Mouse (Mus musculus): ENCODE data around the gene Tspan3. TPM values are rescaled to one million over a fixed set of nuclear protein-coding genes. Genes with fewer than 3 reads are reported as not detected.

The Tspan3 gene
- polyA plus RNA-seq, 1 experiment = 146 TPM

DNA sequence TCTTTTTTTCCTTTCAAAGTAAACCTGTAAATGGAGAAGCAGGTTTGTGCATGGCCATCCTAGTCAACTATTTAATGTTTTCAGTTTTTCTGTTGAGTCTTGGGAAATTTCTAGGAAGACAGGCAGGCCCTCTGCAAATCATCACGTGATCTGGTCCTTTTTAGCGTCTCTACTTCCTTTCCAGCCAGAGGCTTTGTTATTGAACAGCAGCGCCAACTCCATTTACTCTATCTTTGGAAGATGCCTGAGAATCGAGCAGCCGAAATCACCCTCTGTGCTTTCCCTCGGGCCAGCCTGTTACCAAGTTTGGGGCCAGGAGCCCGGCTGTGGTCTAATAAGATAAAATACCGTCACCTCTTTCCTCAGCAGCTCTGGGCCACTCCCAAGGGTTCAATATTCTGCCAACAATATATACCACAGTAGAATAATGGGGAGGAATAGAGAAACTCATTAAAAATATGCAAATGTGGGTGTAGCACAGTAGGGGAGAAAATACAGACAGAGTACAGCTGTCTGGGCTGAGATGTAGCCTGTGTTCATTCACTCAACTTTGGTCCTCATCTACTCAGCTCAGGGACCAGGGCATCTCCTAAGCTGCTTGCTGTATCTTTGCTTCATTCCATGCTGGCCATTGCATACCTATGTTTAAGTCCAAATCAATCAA lies 15.0 kb upstream of the Tspan3 start:
- no peak overlapping the region for H3K4me3 ChIP-seq (ENCODE audit: control insufficient read depth, insufficient read depth, low read length)
- TF ChIP-seq CTCF (IDR thresholded peaks at IDR 0.05; ENCODE audit: borderline replicate concordance, control insufficient read depth, extremely low read depth, insufficient read depth, low read length, poor library complexity) = no peak
- TF ChIP-seq POLR2A (IDR thresholded peaks at IDR 0.05; ENCODE audit: control insufficient read depth, extremely low read depth, insufficient read depth, low read length, poor library complexity) = no peak
- H3K36me3 ChIP-seq (ENCODE audit: control insufficient read depth, insufficient read depth, low read length) = no peaks in the 10 kb centered on the region
- no peaks in the 10 kb centered on the region for H3K27me3 ChIP-seq (ENCODE audit: control insufficient read depth, insufficient read depth, low read length)
- peaks cover 15% of the 10 kb centered on the region for H3K4me1 ChIP-seq (replicated peaks; ENCODE audit: control insufficient read depth, insufficient read depth, low read length)
- H3K27ac ChIP-seq (ENCODE audit: control insufficient read depth, insufficient read depth, low read length) = no peak overlapping the region
- 75% methylated on average over 8 of the region's 8 CpGs for WGBS
- no peak for DNase-seq

DNA sequence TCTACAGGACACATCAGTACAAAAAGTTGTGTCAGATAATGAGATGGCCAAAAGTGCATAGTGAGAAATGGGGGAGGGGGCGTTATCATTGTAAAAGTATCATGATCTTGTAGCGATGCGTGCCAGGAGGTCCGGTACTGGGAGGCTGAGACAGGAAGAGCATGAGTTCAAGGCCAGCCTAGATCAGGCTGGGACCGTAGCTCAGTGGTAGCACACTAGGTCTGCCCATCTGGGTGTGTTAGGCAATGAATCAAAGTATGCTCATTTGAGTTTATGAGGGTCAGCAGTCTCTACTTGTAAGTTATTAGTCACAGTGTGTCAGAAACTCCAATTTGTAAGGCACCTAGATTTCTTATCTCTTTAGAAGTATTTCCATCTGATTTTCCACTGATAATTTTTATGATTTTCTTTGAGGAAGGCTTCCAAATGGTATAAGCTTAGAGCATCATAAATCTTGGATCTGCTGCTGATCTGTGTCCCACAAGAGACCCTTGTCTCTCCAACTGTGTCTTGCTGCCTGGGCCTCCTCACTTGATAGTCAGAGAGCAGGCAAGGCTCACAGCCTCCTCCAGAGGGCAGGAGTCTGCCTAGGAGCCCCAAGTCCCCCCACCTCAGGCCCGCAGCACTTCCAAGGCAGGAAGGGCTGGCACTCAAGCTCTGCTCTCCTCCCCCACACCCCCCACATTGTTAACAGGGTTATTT lies 14.3 kb upstream of the Tspan3 start:
- no peak overlapping the region for H3K27ac ChIP-seq (ENCODE audit: control insufficient read depth, insufficient read depth, low read length)
- DNase-seq = peak; percentile 60
- no peaks in the 10 kb centered on the region for H3K36me3 ChIP-seq (ENCODE audit: control insufficient read depth, insufficient read depth, low read length)
- H3K4me3 ChIP-seq (ENCODE audit: control insufficient read depth, insufficient read depth, low read length) = no peak overlapping the region
- 84% methylated on average over 6 of the region's 6 CpGs for WGBS
- TF ChIP-seq CTCF (IDR thresholded peaks at IDR 0.05; ENCODE audit: borderline replicate concordance, control insufficient read depth, extremely low read depth, insufficient read depth, low read length, poor library complexity) (peak; percentile 63; the same call in 1 of the 2 replicates), POLR2A (IDR thresholded peaks at IDR 0.05; ENCODE audit: control insufficient read depth, extremely low read depth, insufficient read depth, low read length, poor library complexity) (no peak)
- no peaks in the 10 kb centered on the region for H3K27me3 ChIP-seq (ENCODE audit: control insufficient read depth, insufficient read depth, low read length)
- H3K4me1 ChIP-seq (replicated peaks; ENCODE audit: control insufficient read depth, insufficient read depth, low read length) = peaks cover 15% of the 10 kb centered on the region

DNA sequence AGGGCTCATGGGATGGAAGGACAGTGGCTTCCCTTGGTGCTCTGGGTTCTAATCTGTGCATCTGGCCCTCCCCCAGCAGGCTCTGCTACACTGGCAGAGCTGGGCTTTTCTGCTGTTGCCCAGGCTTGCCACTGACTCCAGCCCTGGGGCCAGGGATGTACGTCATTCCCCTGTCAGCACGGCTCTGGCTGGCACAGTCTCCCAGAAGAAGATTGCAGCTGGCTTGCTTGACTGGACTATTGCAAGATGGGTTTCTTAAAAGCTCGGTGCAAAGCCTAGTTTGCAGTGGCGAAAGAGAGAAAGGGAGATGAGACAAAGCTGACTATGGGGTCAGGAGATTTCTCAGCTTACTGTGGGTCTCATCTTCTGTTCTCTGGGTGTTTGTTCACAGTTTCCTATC lies 12.1 kb upstream of the Tspan3 start:
- no peaks in the 10 kb centered on the region for H3K27me3 ChIP-seq (ENCODE audit: control insufficient read depth, insufficient read depth, low read length)
- H3K4me1 ChIP-seq (replicated peaks; ENCODE audit: control insufficient read depth, insufficient read depth, low read length) = peaks cover 15% of the 10 kb centered on the region
- H3K27ac ChIP-seq (ENCODE audit: control insufficient read depth, insufficient read depth, low read length) = peak overlapping the region; percentile 55; the same call in 1 of the 2 replicates
- 95% methylated on average over 4 of the region's 4 CpGs for WGBS
- TF ChIP-seq POLR2A (IDR thresholded peaks at IDR 0.05; ENCODE audit: control insufficient read depth, extremely low read depth, insufficient read depth, low read length, poor library complexity) (no peak), CTCF (IDR thresholded peaks at IDR 0.05; ENCODE audit: borderline replicate concordance, control insufficient read depth, extremely low read depth, insufficient read depth, low read length, poor library complexity) (no peak)
- DNase-seq = no peak
- H3K4me3 ChIP-seq (ENCODE audit: control insufficient read depth, insufficient read depth, low read length) = no peak overlapping the region
- H3K36me3 ChIP-seq (ENCODE audit: control insufficient read depth, insufficient read depth, low read length) = no peaks in the 10 kb centered on the region

DNA sequence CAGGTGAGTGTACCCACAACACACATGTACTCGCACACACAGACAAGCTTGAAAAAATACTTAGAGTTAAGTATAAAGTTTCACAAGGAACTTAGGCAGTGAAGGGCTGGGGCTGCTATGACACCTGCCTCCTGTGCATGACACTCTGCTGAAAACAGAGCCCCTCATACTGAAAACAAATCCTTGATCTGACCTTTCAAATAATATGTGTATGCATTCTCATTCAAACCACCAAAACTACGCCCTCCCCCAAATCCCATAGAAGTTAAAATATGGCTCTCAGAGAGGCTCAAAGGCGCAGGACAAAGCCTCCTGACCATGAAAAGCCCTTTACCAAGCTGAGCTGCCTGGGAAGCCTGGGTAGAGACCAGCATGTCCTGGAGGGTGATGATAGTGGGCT lies 10.0 kb upstream of the Tspan3 start:
- WGBS = 96% methylated on average over 3 of the region's 3 CpGs
- Histone ChIP-seq H3K4me3 (ENCODE audit: control insufficient read depth, insufficient read depth, low read length) (no peak overlapping the region), H3K27me3 (ENCODE audit: control insufficient read depth, insufficient read depth, low read length) (no peaks in the 10 kb centered on the region), H3K36me3 (ENCODE audit: control insufficient read depth, insufficient read depth, low read length) (no peaks in the 10 kb centered on the region), H3K4me1 (replicated peaks; ENCODE audit: control insufficient read depth, insufficient read depth, low read length) (peaks cover 11% of the 10 kb centered on the region), H3K27ac (ENCODE audit: control insufficient read depth, insufficient read depth, low read length) (no peak overlapping the region)
- TF ChIP-seq POLR2A (IDR thresholded peaks at IDR 0.05; ENCODE audit: control insufficient read depth, extremely low read depth, insufficient read depth, low read length, poor library complexity) = no peak
- no peak for TF ChIP-seq CTCF (IDR thresholded peaks at IDR 0.05; ENCODE audit: borderline replicate concordance, control insufficient read depth, extremely low read depth, insufficient read depth, low read length, poor library complexity)
- DNase-seq = no peak

DNA sequence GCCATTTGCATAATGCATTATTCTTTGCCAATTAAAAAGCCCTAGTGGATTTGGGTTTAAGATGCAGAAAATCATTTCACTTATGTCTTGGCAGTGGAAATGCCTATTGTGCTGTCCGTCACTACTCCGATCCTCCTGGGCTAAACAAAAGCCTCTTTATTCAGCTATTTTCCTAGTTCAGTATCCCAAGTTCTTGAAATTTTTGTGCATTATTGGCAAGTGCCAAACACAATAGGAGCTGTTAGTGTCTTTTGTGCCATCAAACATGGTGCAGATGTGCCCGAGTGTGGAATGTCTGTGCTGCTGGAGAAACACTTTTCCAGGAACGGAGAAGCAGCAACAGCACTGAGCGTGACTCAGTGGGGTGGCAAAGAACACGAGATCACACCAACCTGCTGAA lies 2.4 kb upstream of the Tspan3 start:
- no peaks in the 10 kb centered on the region for H3K27me3 ChIP-seq (ENCODE audit: control insufficient read depth, insufficient read depth, low read length)
- no peaks in the 10 kb centered on the region for H3K36me3 ChIP-seq (ENCODE audit: control insufficient read depth, insufficient read depth, low read length)
- no peak overlapping the region for H3K4me3 ChIP-seq (ENCODE audit: control insufficient read depth, insufficient read depth, low read length)
- H3K4me1 ChIP-seq (replicated peaks; ENCODE audit: control insufficient read depth, insufficient read depth, low read length) = peaks cover 4% of the 10 kb centered on the region; the same call in 1 of the 2 replicates
- TF ChIP-seq CTCF (IDR thresholded peaks at IDR 0.05; ENCODE audit: borderline replicate concordance, control insufficient read depth, extremely low read depth, insufficient read depth, low read length, poor library complexity) = no peak
- 95% methylated on average over 6 of the region's 6 CpGs for WGBS
- H3K27ac ChIP-seq (ENCODE audit: control insufficient read depth, insufficient read depth, low read length) = no peak overlapping the region
- no peak for DNase-seq

DNA sequence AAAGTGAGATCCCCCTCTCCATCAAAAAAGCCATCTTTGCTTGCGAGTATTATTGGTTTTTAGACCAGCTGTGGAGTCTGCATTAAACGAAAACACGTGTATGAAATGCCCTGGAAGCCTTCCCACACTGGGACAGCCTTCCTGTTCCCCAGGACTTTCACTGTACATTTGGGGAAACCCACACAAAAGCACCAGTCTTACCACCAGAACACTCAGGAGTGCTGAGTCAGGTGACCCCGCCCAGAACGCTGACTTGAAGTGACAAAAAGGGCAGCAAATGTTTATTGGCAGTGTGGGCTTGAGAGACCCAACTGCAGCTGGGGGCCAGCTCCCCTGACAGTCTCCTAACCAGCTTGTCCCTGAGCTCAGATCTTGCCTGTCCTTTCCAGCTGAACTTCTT lies 884 bp upstream of the Tspan3 start:
- no peak for TF ChIP-seq POLR2A (IDR thresholded peaks at IDR 0.05; ENCODE audit: control insufficient read depth, extremely low read depth, insufficient read depth, low read length, poor library complexity)
- no peak for TF ChIP-seq CTCF (IDR thresholded peaks at IDR 0.05; ENCODE audit: borderline replicate concordance, control insufficient read depth, extremely low read depth, insufficient read depth, low read length, poor library complexity)
- H3K27ac ChIP-seq (ENCODE audit: control insufficient read depth, insufficient read depth, low read length) = no peak overlapping the region
- H3K27me3 ChIP-seq (ENCODE audit: control insufficient read depth, insufficient read depth, low read length) = no peaks in the 10 kb centered on the region
- peaks cover 4% of the 10 kb centered on the region; the same call in 1 of the 2 replicates for H3K4me1 ChIP-seq (replicated peaks; ENCODE audit: control insufficient read depth, insufficient read depth, low read length)
- H3K4me3 ChIP-seq (ENCODE audit: control insufficient read depth, insufficient read depth, low read length) = no peak overlapping the region
- DNase-seq = no peak
- 13% methylated on average over 5 of the region's 5 CpGs for WGBS
- no peaks in the 10 kb centered on the region for H3K36me3 ChIP-seq (ENCODE audit: control insufficient read depth, insufficient read depth, low read length)

All from thymus, adult 2 months (tissue).